Mouse (Mus musculus) limb, embryonic 13.5 days (tissue): ENCODE results near the gene Ech1. TPM values are rescaled to one million over a fixed set of nuclear protein-coding genes. Genes with fewer than 3 reads are reported as not detected.

ENCODE experiments used
- ATAC-seq: fragments of 200-750 bp; cut with Nextera tagmentation; 2 replicates; pipeline ENCODE4 v1.8.0; 2017; ENCODE audit warnings: low read depth, moderate number of reproducible peaks, moderate TSS enrichment; ENCODE audit not compliant: low FRiP score
- H3K27ac ChIP-seq: fragments of 300-500 bp; sonication (generic); 2 replicates; pipeline ENCODE4 v1.5.1; 2015; ENCODE audit warnings: inconsistent platforms, mild to moderate bottlenecking, moderate library complexity
- H3K27me3 ChIP-seq: fragments of 300-500 bp; sonication (generic); 2 replicates; pipeline ENCODE4 v1.6.1; 2015; ENCODE audit warnings: mild to moderate bottlenecking, inconsistent platforms
- H3K36me3 ChIP-seq: fragments of 300-500 bp; sonication (generic); 2 replicates; pipeline ENCODE4 v1.6.1; 2015; ENCODE audit warnings: inconsistent platforms, mild to moderate bottlenecking, moderate library complexity
- H3K4me1 ChIP-seq: fragments of 300-500 bp; sonication (generic); 2 replicates; pipeline ENCODE4 v1.6.1; 2015; ENCODE audit warnings: inconsistent platforms
- H3K4me2 ChIP-seq: fragments of 300-500 bp; sonication (generic); replicated peaks from 2 replicates; pipeline ENCODE4 v1.6.1; 2015; ENCODE audit warnings: inconsistent platforms, mild to moderate bottlenecking, moderate library complexity
- H3K4me3 ChIP-seq: fragments of 300-500 bp; sonication (generic); 2 replicates; pipeline ENCODE4 v1.5.1; 2015; ENCODE audit warnings: moderate library complexity, mild to moderate bottlenecking, inconsistent platforms
- H3K9ac ChIP-seq: fragments of 300-500 bp; sonication (generic); 2 replicates; pipeline ENCODE4 v1.6.1; 2015; ENCODE audit warnings: mild to moderate bottlenecking, inconsistent platforms
- H3K9me3 ChIP-seq: fragments of 300-500 bp; sonication (generic); 2 replicates; pipeline ENCODE4 v1.6.1; 2016; ENCODE audit warnings: inconsistent platforms
- WGBS: fragments of 180-500 bp; shearing (Covaris S2); methylation state at CpG from one replicate; pipeline ENCODE4 v1.1.7; 2015; 5-methylcytosine and 5-hydroxymethylcytosine counted together
- polyA plus RNA-seq: library from polyadenylated mRNA; unstranded; fragments of >200 nt; fragmentation: Nextera tagmentation; extraction: Ambion mirVana; gene quantifications from 2 replicates; pipeline ENCODE4 v1.2.1, GENCODE M21; 2015

Gene Ech1
- polyA plus RNA-seq, 1 experiment from 2014 or later: 155 TPM

DNA sequence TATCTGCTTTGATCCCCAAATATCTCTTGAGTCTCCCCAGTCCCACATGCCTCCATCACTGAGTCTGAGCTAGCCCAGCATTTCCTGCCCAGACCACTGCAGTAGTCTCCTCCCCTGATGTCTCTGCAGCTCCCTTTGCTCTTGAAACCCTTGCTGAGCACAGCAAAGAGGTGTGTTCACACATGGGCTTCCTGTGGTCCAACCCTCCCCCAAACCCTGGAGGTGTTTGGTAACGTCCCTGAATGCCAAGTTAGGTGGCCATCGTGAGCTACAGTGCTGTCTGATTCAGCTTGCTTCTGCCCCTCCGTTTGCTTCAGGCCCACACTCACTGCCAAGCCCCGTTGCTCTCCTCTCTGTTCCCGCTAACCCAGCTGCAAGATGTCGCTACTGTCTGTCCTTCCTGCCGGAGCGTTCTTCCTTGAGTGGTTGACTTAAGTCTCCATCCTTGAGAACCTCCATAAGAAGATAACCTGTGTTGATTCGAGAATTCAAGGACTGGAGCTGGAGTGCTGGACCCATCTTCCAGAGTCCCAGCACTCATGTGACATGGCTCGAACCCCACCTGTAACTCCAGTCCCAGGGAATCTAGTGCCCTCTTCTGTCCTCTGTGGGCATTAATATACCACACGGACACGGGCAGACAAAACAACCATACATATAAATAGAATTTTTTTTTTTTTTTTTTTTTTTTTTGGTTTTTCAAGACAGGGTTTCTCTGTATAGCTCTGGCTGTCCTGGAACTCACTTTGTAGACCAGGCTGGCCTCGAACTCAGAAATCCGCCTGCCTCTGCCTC is 32.4 kb upstream of the Ech1 start:
- Histone ChIP-seq H3K27ac (no peak overlapping the region; the same call in 1 of the 2 replicates), H3K9ac (no peak overlapping the region), H3K4me3 (no peak overlapping the region), H3K4me1 (peaks cover 41% of the 10 kb centered on the region), H3K36me3 (peaks cover 7% of the 10 kb centered on the region), H3K27me3 (no peaks in the 10 kb centered on the region), H3K4me2 (no peak overlapping the region), H3K9me3 (no peaks in the 10 kb centered on the region)
- ATAC-seq: no peak
- WGBS: 78% methylated on average over 14 of the region's 14 CpGs

DNA sequence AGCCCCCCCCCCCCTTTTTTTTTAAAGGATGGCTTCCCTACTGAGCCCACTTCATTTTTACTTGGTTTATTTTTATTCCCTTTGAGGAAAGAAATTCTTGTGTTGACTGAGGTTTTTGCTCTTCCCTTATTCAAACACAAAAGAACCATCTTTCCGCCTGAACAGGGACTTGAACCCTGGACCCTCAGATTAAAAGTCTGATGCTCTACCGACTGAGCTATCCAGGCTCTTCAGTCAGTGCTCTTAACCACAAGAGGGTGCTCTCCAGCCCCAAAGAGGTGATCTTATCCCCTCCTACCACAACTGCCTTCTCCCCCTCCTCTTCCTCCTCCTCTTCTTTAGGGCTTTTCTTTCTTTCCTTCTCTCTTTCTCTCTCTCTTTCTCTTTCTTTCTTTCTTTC is 31.2 kb upstream of the Ech1 start:
- H3K4me3 ChIP-seq: no peak overlapping the region
- no peak for ATAC-seq
- H3K9me3 ChIP-seq: no peaks in the 10 kb centered on the region
- no peaks in the 10 kb centered on the region for H3K36me3 ChIP-seq
- H3K4me2 ChIP-seq: no peak overlapping the region
- no peak overlapping the region for H3K9ac ChIP-seq
- H3K27me3 ChIP-seq: no peaks in the 10 kb centered on the region
- H3K4me1 ChIP-seq: peaks cover 34% of the 10 kb centered on the region
- H3K27ac ChIP-seq: no peak overlapping the region
- WGBS: 46% methylated on average over 2 of the region's 2 CpGs

DNA sequence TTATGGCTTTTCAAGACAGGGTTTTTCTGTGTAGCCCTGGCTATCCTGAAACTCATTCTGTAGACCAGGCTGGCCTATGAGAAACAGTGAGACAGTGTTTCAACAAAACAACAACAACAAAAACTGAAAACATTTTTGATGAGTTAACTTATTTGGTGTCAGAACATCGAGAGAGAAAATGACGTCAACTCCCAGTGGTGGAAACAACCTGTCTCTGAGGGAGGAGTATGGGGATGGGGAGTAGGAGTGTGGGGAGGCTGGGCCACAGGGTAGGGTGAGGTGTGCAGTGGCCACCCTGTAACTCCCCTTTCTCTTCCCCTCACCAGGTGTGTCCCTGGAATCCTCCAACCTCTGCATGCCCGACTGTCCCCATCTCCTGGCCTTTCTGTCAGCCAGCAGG is 30.5 kb upstream of the Ech1 start:
- no peak overlapping the region for H3K4me3 ChIP-seq
- no peaks in the 10 kb centered on the region for H3K36me3 ChIP-seq
- H3K9me3 ChIP-seq: no peaks in the 10 kb centered on the region
- H3K9ac ChIP-seq: no peak overlapping the region
- WGBS: 77% methylated on average over 3 of the region's 3 CpGs
- ATAC-seq: no peak
- H3K4me1 ChIP-seq: peaks cover 28% of the 10 kb centered on the region
- no peak overlapping the region for H3K27ac ChIP-seq
- H3K27me3 ChIP-seq: no peaks in the 10 kb centered on the region
- H3K4me2 ChIP-seq: no peak overlapping the region

DNA sequence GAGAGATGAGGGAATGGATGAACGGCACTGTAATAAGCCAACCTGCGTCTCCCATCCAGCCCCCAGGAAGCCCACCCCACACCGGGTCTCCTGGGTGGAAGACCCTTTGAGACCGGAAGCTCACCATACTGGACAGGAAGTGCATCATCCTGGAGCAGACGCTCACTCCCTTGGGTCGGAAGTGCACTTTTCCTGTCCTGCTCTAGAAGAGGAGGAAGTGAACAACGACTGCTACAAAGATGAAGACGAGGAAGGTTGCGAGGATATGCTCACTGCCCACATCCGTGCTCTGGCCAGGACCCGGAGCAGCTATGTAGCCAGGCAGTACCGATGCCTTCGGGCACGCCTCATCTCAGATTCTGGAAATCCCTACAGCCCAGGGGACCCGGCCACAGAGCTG is 29.2 kb upstream of the Ech1 start:
- peaks cover 18% of the 10 kb centered on the region; the same call in 1 of the 2 replicates for H3K4me1 ChIP-seq
- H3K27ac ChIP-seq: no peak overlapping the region
- 74% methylated on average over 15 of the region's 15 CpGs for WGBS
- H3K9me3 ChIP-seq: no peaks in the 10 kb centered on the region
- no peak overlapping the region for H3K4me2 ChIP-seq
- H3K36me3 ChIP-seq: no peaks in the 10 kb centered on the region
- no peak for ATAC-seq
- no peak overlapping the region for H3K9ac ChIP-seq
- H3K27me3 ChIP-seq: no peaks in the 10 kb centered on the region
- H3K4me3 ChIP-seq: no peak overlapping the region

DNA sequence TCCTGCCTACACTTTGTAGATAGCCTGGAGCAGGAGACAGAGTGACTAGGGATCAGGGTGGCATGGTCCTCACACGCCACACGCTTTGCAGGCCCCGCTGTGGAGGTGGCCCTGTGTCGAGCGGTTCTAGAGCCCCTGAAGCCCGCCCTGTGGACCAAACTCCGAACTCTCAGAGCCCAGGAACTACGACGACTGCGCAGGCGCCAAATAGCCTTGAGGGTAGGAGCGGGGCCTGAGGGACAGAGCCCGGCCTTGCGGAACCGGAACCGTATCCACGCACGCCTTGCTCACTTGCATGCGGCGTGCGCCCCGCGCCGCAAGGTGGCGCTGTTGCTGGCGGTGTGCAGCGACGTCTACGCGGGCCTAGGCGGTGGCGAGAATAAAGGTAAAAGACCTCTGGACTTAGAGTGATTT is 28.4 kb upstream of the Ech1 start:
- peak; percentile 50; the same call in 1 of the 2 replicates for ATAC-seq
- H3K4me3 ChIP-seq: peak overlapping the region; percentile 23
- H3K9ac ChIP-seq: peak overlapping the region; percentile 56
- H3K4me1 ChIP-seq: peaks cover 23% of the 10 kb centered on the region
- 21% methylated on average over 32 of the region's 32 CpGs for WGBS
- peak overlapping the region; percentile 56 for H3K4me2 ChIP-seq
- H3K9me3 ChIP-seq: no peaks in the 10 kb centered on the region
- H3K27me3 ChIP-seq: no peaks in the 10 kb centered on the region
- no peaks in the 10 kb centered on the region for H3K36me3 ChIP-seq
- no peak overlapping the region for H3K27ac ChIP-seq

DNA sequence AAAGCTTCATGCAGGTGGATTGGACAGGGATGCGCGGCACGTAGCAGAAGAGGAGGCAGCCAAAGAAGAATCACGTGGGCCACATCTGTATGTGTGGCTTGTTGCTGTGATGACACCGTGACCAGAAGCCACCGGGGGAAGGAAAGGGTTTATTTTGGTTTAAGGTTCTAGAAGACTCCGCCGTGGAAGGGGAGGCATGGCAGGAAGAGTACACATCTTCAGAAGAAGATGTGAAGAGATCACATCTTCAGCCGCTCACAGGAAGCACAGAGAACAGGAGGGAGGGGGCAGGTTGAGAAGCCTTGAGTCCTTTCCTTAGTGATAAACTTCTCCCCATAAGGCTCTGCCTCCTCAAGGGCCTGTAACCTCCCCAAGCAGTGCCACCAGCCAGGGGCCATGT is 25.0 kb upstream of the Ech1 start:
- 97% methylated on average over 9 of the region's 9 CpGs for WGBS
- Histone ChIP-seq H3K9me3 (no peaks in the 10 kb centered on the region), H3K36me3 (no peaks in the 10 kb centered on the region), H3K9ac (no peak overlapping the region), H3K27me3 (no peaks in the 10 kb centered on the region), H3K4me3 (no peak overlapping the region), H3K4me2 (no peak overlapping the region), H3K4me1 (peaks cover 40% of the 10 kb centered on the region), H3K27ac (no peak overlapping the region)
- no peak for ATAC-seq

DNA sequence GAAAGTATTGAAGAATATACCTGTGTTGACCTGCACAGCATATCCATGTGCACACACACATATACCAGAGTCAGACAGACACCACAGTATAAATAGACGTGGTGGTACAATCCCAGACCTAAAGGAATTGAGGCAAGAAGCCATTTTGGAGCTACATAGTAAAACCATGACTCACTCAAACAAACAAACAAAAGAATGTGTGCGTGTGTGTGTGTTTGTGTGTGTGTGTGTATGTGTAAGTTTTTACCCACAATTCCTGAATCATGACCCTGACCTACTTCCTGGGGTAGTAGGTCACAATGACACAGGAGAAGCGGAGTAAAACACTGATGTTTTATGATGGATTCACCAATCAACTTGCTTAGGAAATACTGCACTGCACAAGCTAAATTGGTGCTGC is 23.6 kb upstream of the Ech1 start:
- ATAC-seq: no peak
- Histone ChIP-seq H3K4me1 (peaks cover 38% of the 10 kb centered on the region), H3K27ac (peak overlapping the region; percentile 94; the same call in 1 of the 2 replicates), H3K9ac (no peak overlapping the region; the same call in 1 of the 2 replicates), H3K4me3 (no peak overlapping the region), H3K4me2 (no peak overlapping the region), H3K9me3 (no peaks in the 10 kb centered on the region), H3K27me3 (no peaks in the 10 kb centered on the region), H3K36me3 (no peaks in the 10 kb centered on the region)
- WGBS: 62% methylated on average over 3 of the region's 3 CpGs

DNA sequence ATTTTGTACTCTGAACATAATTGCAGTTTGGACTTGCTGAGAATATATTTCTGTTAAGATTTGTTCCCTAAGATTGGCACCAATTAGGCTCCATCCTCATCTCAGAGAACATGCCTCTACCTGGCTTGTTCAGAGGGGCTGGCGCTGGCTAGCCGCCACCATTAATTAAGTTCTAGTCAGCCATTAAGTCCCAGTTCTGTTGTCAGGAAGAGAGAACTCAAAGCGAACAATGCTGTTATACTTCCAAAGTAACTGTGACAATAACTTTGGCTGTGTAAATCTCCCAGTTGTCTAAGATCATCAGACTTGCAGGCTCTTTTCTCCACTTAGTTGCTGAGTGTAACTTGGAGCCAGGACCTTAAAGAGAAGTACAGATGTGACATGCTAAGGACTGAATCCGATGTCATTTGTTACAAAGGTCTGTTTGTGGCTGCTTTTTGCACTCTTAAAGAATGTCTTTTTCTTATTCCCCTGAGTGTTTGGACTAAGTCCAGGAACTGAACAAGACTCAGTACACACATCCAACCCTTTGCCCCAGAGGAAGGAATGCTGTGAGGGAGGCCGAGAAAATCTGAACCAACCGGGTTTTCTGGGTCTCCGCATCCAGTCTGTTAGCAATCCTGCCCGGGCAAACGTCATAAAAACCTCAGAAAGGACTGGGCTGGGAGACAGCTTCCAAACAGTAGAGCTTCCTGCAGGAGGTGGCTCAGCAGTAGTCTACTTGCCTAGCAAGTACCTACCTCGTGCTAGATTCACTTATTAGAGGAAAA is 22.9 kb upstream of the Ech1 start:
- H3K4me1 ChIP-seq: peaks cover 32% of the 10 kb centered on the region
- peak; percentile 61; the same call in 1 of the 2 replicates for ATAC-seq
- H3K4me2 ChIP-seq: peak overlapping the region; percentile 45
- no peak overlapping the region for H3K4me3 ChIP-seq
- H3K9me3 ChIP-seq: no peaks in the 10 kb centered on the region
- H3K27me3 ChIP-seq: no peaks in the 10 kb centered on the region
- H3K36me3 ChIP-seq: no peaks in the 10 kb centered on the region
- H3K27ac ChIP-seq: peak overlapping the region; percentile 94
- H3K9ac ChIP-seq: peak overlapping the region; percentile 8; the same call in 1 of the 2 replicates
- WGBS: 12% methylated on average over 10 of the region's 10 CpGs

DNA sequence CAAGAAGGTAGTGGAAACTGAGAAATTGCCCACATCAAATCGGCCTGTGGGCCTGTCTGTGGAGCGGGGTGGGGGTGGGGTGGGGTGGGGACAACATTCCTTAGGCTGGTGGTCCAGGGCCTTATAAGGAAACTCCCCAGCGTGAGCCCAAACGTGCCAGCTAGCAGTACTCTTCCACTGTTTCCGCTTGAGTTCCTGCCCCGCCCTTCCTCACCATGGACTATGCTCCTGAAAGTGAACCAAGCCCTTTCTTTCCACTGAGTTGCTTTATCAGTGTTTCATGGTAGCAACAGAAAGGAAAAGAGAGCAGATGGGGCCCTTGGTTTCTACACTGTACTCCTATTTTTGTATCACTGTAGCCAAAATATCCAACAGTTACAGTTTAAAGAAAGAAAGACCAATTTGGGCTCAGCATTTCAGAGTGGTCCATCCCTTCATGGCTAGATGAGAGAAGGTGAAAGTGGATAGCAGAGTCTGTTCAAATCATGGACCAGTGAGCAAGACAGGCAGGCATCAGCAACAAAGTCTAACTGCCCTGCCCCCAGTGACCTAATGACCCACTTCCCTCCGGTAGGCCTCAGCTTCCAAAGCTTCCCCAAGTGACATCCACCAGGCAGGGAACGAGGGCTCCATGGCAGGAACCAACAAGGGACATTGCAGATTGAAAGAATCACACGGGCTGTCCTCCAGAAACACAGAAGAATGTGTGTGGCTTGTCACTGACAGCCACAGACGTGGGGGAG is 22.0 kb upstream of the Ech1 start:
- peak overlapping the region; percentile 45 for H3K4me2 ChIP-seq
- no peaks in the 10 kb centered on the region for H3K9me3 ChIP-seq
- peaks cover 37% of the 10 kb centered on the region for H3K4me1 ChIP-seq
- WGBS: 10% methylated on average over 10 of the region's 10 CpGs
- 0 out of 2 replicates have a peak overlapping the region, but pooled peaks have one; percentile 8 for H3K9ac ChIP-seq
- no peaks in the 10 kb centered on the region for H3K27me3 ChIP-seq
- ATAC-seq: peak; percentile 60
- peak overlapping the region; percentile 94 for H3K27ac ChIP-seq
- H3K36me3 ChIP-seq: no peaks in the 10 kb centered on the region
- no peak overlapping the region for H3K4me3 ChIP-seq

DNA sequence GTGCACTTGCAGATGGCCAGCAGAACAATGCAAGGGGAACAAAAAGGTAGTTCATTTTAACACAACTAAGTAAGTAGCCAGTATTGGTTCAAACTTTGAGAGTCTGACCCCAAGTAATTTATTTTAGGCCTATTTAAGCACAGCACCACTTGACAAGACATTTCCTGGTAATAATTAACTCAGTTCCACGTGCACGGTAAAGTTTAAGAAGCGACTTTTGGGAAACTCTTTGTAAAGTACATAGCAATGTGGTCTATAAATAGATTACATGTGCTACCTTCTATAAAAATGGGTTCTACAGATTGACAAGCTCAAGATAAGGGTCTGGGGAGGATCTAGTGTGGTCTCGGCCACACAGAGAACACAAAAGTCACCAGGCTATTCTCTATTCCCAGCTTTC is 21.3 kb upstream of the Ech1 start:
- Histone ChIP-seq H3K27ac (peak overlapping the region; percentile 94; the same call in 1 of the 2 replicates), H3K9ac (no peak overlapping the region), H3K9me3 (no peaks in the 10 kb centered on the region), H3K36me3 (no peaks in the 10 kb centered on the region), H3K27me3 (no peaks in the 10 kb centered on the region), H3K4me3 (no peak overlapping the region), H3K4me1 (peaks cover 41% of the 10 kb centered on the region), H3K4me2 (no peak overlapping the region)
- no peak for ATAC-seq
- 32% methylated on average over 4 of the region's 4 CpGs for WGBS

DNA sequence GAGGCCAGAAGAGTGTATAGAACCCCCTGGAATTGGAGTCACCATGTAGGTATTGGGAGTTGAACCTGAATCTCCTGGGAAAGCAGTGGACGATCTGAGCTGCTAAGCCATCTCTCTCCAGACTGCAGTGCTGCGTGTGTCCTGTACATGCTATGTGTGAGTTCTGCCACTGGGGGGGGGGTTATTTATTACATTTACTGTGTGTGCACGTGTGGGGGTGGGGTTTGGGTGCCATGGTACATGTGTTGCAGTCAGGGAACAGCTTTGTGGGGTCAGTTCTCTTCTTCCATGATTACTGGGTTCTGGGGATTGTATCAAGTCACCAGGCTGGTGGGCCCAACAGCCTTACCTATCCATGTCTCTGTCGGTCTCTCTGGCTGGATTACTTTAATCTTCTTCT is 18.1 kb upstream of the Ech1 start:
- Histone ChIP-seq H3K9me3 (no peaks in the 10 kb centered on the region), H3K9ac (no peak overlapping the region), H3K27me3 (no peaks in the 10 kb centered on the region), H3K4me3 (no peak overlapping the region), H3K4me2 (no peak overlapping the region), H3K4me1 (peaks cover 34% of the 10 kb centered on the region), H3K36me3 (peaks cover under 1% of the 10 kb centered on the region), H3K27ac (no peak overlapping the region)
- 76% methylated on average over 4 of the region's 4 CpGs for WGBS
- no peak for ATAC-seq
